ENCODE assay signal across 16 mouse cellular contexts in genomic region chr3:52453041-52453440, GRCm38 (mm10).
A peak's percentile ranks its signal among the peaks of the same experiment; 100 is the strongest.
DNase-seq lines count a peak whose midpoint lies in the region; ATAC-seq and TF ChIP-seq lines count a peak whose summit lies in the region.
"Had no signal": no experiment of that assay in that cellular context is flagged by ENCODE, and none has a peak within 500 bp of the region (broad histone marks: within the 10 kb centered on the region; RNA-seq: fewer than 3 reads in every experiment).

No protein-coding gene starts in this region.

- no peak for TF ChIP-seq CTCF in intestine, postnatal 0 days (IDR thresholded peaks at IDR 0.05; ENCODE audit: low read depth)

- H3K27me3 ChIP-seq in intestine, embryonic 14.5 days (replicated peaks; ENCODE audit: control insufficient read depth, insufficient read depth, low read length): no peaks in the 10 kb centered on the region
- 0 out of 2 replicates have a peak, but pooled peaks cover 13% of the 10 kb centered on the region for H3K27me3 ChIP-seq in intestine, postnatal 0 days (replicated peaks; ENCODE audit: control insufficient read depth, insufficient read depth, low read length)
- H3K27me3 ChIP-seq: embryonic facial prominence, embryonic 13.5 days; forebrain, embryonic 12.5 days had no signal

- H3K36me3 ChIP-seq in intestine, embryonic 14.5 days (ENCODE audit: control insufficient read depth, insufficient read depth, low read length): no peaks in the 10 kb centered on the region
- H3K36me3 ChIP-seq in intestine, postnatal 0 days (ENCODE audit: control insufficient read depth, insufficient read depth): no peaks in the 10 kb centered on the region
- H3K36me3 ChIP-seq: embryonic facial prominence, embryonic 13.5 days; forebrain, embryonic 12.5 days; hindbrain, embryonic 10.5 days had no signal

- DNase-seq in heart, adult 11 months: peak; percentile 94
- no peak for DNase-seq in heart, postnatal 10 days
- peak; percentile 38 for DNase-seq in intestine, embryonic 14.5 days (ENCODE audit: low spot score)
- peak; percentile 33 for DNase-seq in kidney, adult 9 months
- DNase-seq in kidney, postnatal 10 days: no peak
- DNase-seq in skeletal muscle tissue, adult 2 months (ENCODE audit: low read depth, low spot score): peak; percentile 24
- DNase-seq in cerebellum, adult 18-20 months: no peak
- DNase-seq: cerebellum, adult 11-12 months; cerebellum, adult 9-11 months; cerebellum, postnatal 36 days had no signal

- intact Hi-C loops in heart, postnatal 10 days (cut with DNase I): loop anchor here (2.0 to 5.0 kb wide), 2 partner anchors 48 to 186 kb away; partner anchors contain the start of gene Foxo1

- no peaks in the 10 kb centered on the region for H3K4me1 ChIP-seq in intestine, embryonic 14.5 days (replicated peaks; ENCODE audit: control insufficient read depth, insufficient read depth, low read length)
- no peaks in the 10 kb centered on the region for H3K4me1 ChIP-seq in intestine, postnatal 0 days (replicated peaks; ENCODE audit: control insufficient read depth, insufficient read depth, low read length)
- H3K4me1 ChIP-seq: embryonic facial prominence, embryonic 13.5 days; forebrain, embryonic 12.5 days had no signal

- WGBS in intestine, embryonic 14.5 days: 77% methylated on average over 3 of the region's 3 CpGs
- 71% methylated on average over 3 of the region's 3 CpGs for WGBS in intestine, postnatal 0 days

- no peak overlapping the region for H3K4me2 ChIP-seq in intestine, embryonic 14.5 days (ENCODE audit: low read length)
- H3K4me2 ChIP-seq in intestine, postnatal 0 days (replicated peaks; ENCODE audit: low read depth): no peak overlapping the region
- H3K4me2 ChIP-seq: embryonic facial prominence, embryonic 13.5 days; forebrain, embryonic 12.5 days; hindbrain, embryonic 14.5 days had no signal

- no peak overlapping the region for H3K4me3 ChIP-seq in intestine, embryonic 14.5 days (ENCODE audit: low read depth, low read length)
- no peak overlapping the region for H3K4me3 ChIP-seq in intestine, postnatal 0 days (ENCODE audit: low read depth, low read length)
- H3K4me3 ChIP-seq: embryonic facial prominence, embryonic 13.5 days; forebrain, embryonic 12.5 days; hindbrain, embryonic 10.5 days had no signal

- no peaks in the 10 kb centered on the region for H3K9me3 ChIP-seq in intestine, embryonic 14.5 days (ENCODE audit: control insufficient read depth, low read length)
- no peaks in the 10 kb centered on the region for H3K9me3 ChIP-seq in intestine, postnatal 0 days (ENCODE audit: control insufficient read depth)
- H3K9me3 ChIP-seq: embryonic facial prominence, embryonic 13.5 days; forebrain, embryonic 12.5 days; hindbrain, embryonic 10.5 days had no signal

- H3K27ac ChIP-seq in intestine, embryonic 14.5 days (ENCODE audit: low read depth): no peak overlapping the region
- H3K27ac ChIP-seq in intestine, postnatal 0 days (ENCODE audit: low read depth, low read length): no peak overlapping the region
- H3K27ac ChIP-seq: embryonic facial prominence, embryonic 13.5 days; forebrain, embryonic 12.5 days; hindbrain, embryonic 10.5 days; hindbrain, embryonic 14.5 days had no signal

- no peak overlapping the region for H3K9ac ChIP-seq in intestine, embryonic 14.5 days (ENCODE audit: low read length)
- H3K9ac ChIP-seq in intestine, postnatal 0 days (ENCODE audit: low read depth, low read length): no peak overlapping the region
- H3K9ac ChIP-seq: embryonic facial prominence, embryonic 13.5 days; forebrain, embryonic 12.5 days; hindbrain, embryonic 14.5 days had no signal

- no peak for ATAC-seq in intestine, embryonic 14.5 days (replicated peaks; ENCODE audit: low FRiP score, low TSS enrichment, low read depth)
- ATAC-seq in intestine, postnatal 0 days: no peak
- ATAC-seq: forebrain, embryonic 16.5 days had no signal

Comparison
In these comparisons a context has a peak if more than half of its experiments do, and no peak if none do; other contexts are left out.
1. DNase-seq: peak in heart, adult 11 months (single experiment), intestine, embryonic 14.5 days (single experiment), kidney, adult 9 months (single experiment) and skeletal muscle tissue, adult 2 months (single experiment); none in heart, postnatal 10 days (0 of 2), kidney, postnatal 10 days (single experiment) and cerebellum, adult 18-20 months (0 of 2).